Mouse (Mus musculus) forebrain, embryonic 10.5 days (tissue): ENCODE results near the gene Dmap1. TPM values are rescaled to one million over a fixed set of nuclear protein-coding genes. Genes with fewer than 3 reads are reported as not detected.

Source experiments
- DNase-seq: peaks from one replicate; pipeline ENCODE4 v3.0.0-alpha.2; 2017; ENCODE audit warnings: low spot score; ENCODE audit errors: extremely low spot score
- H3K27ac ChIP-seq: fragments of 300-500 bp; sonication (generic); 2 replicates; pipeline ENCODE4 v1.5.1; 2016; ENCODE audit warnings: mild to moderate bottlenecking
- H3K27me3 ChIP-seq: fragments of 300-500 bp; sonication (generic); 2 replicates; pipeline ENCODE4 v1.6.1; 2016; ENCODE audit warnings: mild to moderate bottlenecking; ENCODE audit not compliant: poor library complexity, severe bottlenecking
- H3K36me3 ChIP-seq: fragments of 300-500 bp; sonication (generic); replicated peaks from 2 replicates; pipeline ENCODE4 v1.6.1; 2016; ENCODE audit warnings: mild to moderate bottlenecking, moderate library complexity
- H3K4me1 ChIP-seq: fragments of 300-500 bp; sonication (generic); 2 replicates; pipeline ENCODE4 v1.6.1; 2016
- H3K4me3 ChIP-seq: fragments of 300-500 bp; sonication (generic); 2 replicates; pipeline ENCODE4 v1.5.1; 2016; ENCODE audit warnings: mild to moderate bottlenecking, moderate library complexity
- H3K9me3 ChIP-seq: fragments of 300-500 bp; sonication (generic); 2 replicates; pipeline ENCODE4 v1.6.1; 2016; ENCODE audit warnings: mild to moderate bottlenecking, moderate library complexity
- WGBS: fragments of 180-500 bp; shearing (Covaris S2); methylation state at CpG from one replicate; pipeline ENCODE4 v1.1.7; 2016; 5-methylcytosine and 5-hydroxymethylcytosine counted together
- polyA plus RNA-seq: library from polyadenylated mRNA; unstranded; fragments of >200 nt; fragmentation: Nextera tagmentation; extraction: Ambion mirVana; gene quantifications from 2 replicates; pipeline ENCODE4 v1.2.1, GENCODE M21; 2016

Gene Dmap1
- 72.3 and 76.1 TPM in 2 replicates for polyA plus RNA-seq

- Histone ChIP-seq H3K4me3 (peak within 1 kb of the TSS; percentile 71), H3K27ac (peak within 1 kb of the TSS; percentile 91), H3K36me3 (peaks cover 40% of the 10 kb centered on the region), H3K27me3 (no peaks in the 10 kb centered on the region), H3K9me3 (no peaks in the 10 kb centered on the region), H3K4me1 (peaks cover 24% of the 10 kb centered on the region)
- DNase-seq = peak; percentile 89
- WGBS = under 1% methylated on average over 33 of the region's 33 CpGs
Measured at GRCm38 (mm10) chr4:117681931-117682461, at the start of gene Dmap1. Gene Dmap1, minus strand, starts transcription at chr4:117682273.

- Histone ChIP-seq H3K36me3 (no peaks in the 10 kb centered on the region), H3K9me3 (no peaks in the 10 kb centered on the region), H3K4me3 (no peak within 1 kb of the TSS), H3K27me3 (no peaks in the 10 kb centered on the region), H3K4me1 (no peaks in the 10 kb centered on the region), H3K27ac (no peak within 1 kb of the TSS)
- 85% methylated on average over 1 of the region's 1 CpGs for WGBS
- DNase-seq = no peak
Measured at GRCm38 (mm10) chr4:117724112-117724511, 42.0 kb upstream of the Dmap1 start, which contains the start of gene Gm12845. Gene Gm12845, plus strand, starts transcription at chr4:117724412.

GRCm38 (mm10) chr4:117713303-117714098 is 31.4 kb upstream of the Dmap1 start:
- no peaks in the 10 kb centered on the region for H3K4me1 ChIP-seq
- no peaks in the 10 kb centered on the region for H3K9me3 ChIP-seq
- H3K27ac ChIP-seq = no peak overlapping the region
- no peak for DNase-seq
- H3K27me3 ChIP-seq = no peaks in the 10 kb centered on the region
- WGBS = 84% methylated on average over 6 of the region's 6 CpGs
- no peak overlapping the region for H3K4me3 ChIP-seq
- H3K36me3 ChIP-seq = no peaks in the 10 kb centered on the region

GRCm38 (mm10) chr4:117712314-117712713 is 30.2 kb upstream of the Dmap1 start:
- DNase-seq = no peak
- no peak overlapping the region for H3K4me3 ChIP-seq
- H3K27me3 ChIP-seq = no peaks in the 10 kb centered on the region
- H3K9me3 ChIP-seq = no peaks in the 10 kb centered on the region
- H3K4me1 ChIP-seq = no peaks in the 10 kb centered on the region
- H3K27ac ChIP-seq = no peak overlapping the region
- H3K36me3 ChIP-seq = no peaks in the 10 kb centered on the region
- WGBS = 87% methylated on average over 3 of the region's 3 CpGs

GRCm38 (mm10) chr4:117708780-117709550 is 26.9 kb upstream of the Dmap1 start:
- Histone ChIP-seq H3K4me1 (no peaks in the 10 kb centered on the region), H3K4me3 (no peak overlapping the region), H3K27me3 (no peaks in the 10 kb centered on the region), H3K9me3 (no peaks in the 10 kb centered on the region), H3K36me3 (no peaks in the 10 kb centered on the region), H3K27ac (no peak overlapping the region)
- no peak for DNase-seq
- WGBS = 76% methylated on average over 3 of the region's 3 CpGs

- 8% methylated on average over 7 of the region's 7 CpGs for WGBS
- H3K4me1 ChIP-seq = no peaks in the 10 kb centered on the region
- no peak overlapping the region for H3K4me3 ChIP-seq
Measured at GRCm38 (mm10) chr4:117705361-117705760, 23.3 kb upstream of the Dmap1 start.

GRCm38 (mm10) chr4:117686354-117686753 is 4.3 kb upstream of the Dmap1 start:
- WGBS = 89% methylated on average over 4 of the region's 4 CpGs
- no peak overlapping the region for H3K4me3 ChIP-seq
- H3K27ac ChIP-seq = no peak overlapping the region
- peaks cover 16% of the 10 kb centered on the region for H3K4me1 ChIP-seq
- H3K9me3 ChIP-seq = no peaks in the 10 kb centered on the region
- no peaks in the 10 kb centered on the region for H3K27me3 ChIP-seq
- no peak for DNase-seq
- H3K36me3 ChIP-seq = no peaks in the 10 kb centered on the region

More at GRCm38 (mm10) chr4:117705361-117705760, 23.3 kb upstream of the Dmap1 start:
- Histone ChIP-seq H3K9me3 (no peaks in the 10 kb centered on the region), H3K27me3 (no peaks in the 10 kb centered on the region), H3K36me3 (no peaks in the 10 kb centered on the region), H3K27ac (no peak overlapping the region)
- DNase-seq = peak; percentile 29

GRCm38 (mm10) chr4:117683048-117683768 is 1.1 kb upstream of the Dmap1 start:
- DNase-seq = no peak
- WGBS = 83% methylated on average over 6 of the region's 6 CpGs
- Histone ChIP-seq H3K4me3 (peak overlapping the region; percentile 71), H3K36me3 (peaks cover 28% of the 10 kb centered on the region), H3K27me3 (no peaks in the 10 kb centered on the region), H3K4me1 (peaks cover 24% of the 10 kb centered on the region), H3K9me3 (no peaks in the 10 kb centered on the region), H3K27ac (no peak overlapping the region)

- Histone ChIP-seq H3K27me3 (no peaks in the 10 kb centered on the region), H3K4me3 (peak overlapping the region; percentile 71), H3K36me3 (peaks cover 35% of the 10 kb centered on the region), H3K4me1 (peaks cover 24% of the 10 kb centered on the region), H3K27ac (peak overlapping the region; percentile 91), H3K9me3 (no peaks in the 10 kb centered on the region)
- DNase-seq = no peak
Measured at GRCm38 (mm10) chr4:117682463-117682862, 390 bp upstream of the Dmap1 start.

- no peak for DNase-seq
- H3K27me3 ChIP-seq = no peaks in the 10 kb centered on the region
- no peaks in the 10 kb centered on the region for H3K9me3 ChIP-seq
- H3K4me3 ChIP-seq = peak overlapping the region; percentile 71
- H3K36me3 ChIP-seq = peaks cover 50% of the 10 kb centered on the region
- H3K4me1 ChIP-seq = peaks cover 24% of the 10 kb centered on the region
- H3K27ac ChIP-seq = no peak overlapping the region
- WGBS = 84% methylated on average over 6 of the region's 6 CpGs
Measured at GRCm38 (mm10) chr4:117680963-117681362, 1.1 kb downstream of the Dmap1 start.

GRCm38 (mm10) chr4:117676903-117677302 is 5.2 kb downstream of the Dmap1 start:
- Histone ChIP-seq H3K9me3 (no peaks in the 10 kb centered on the region), H3K36me3 (peaks cover 91% of the 10 kb centered on the region), H3K4me1 (peaks cover 16% of the 10 kb centered on the region), H3K4me3 (no peak overlapping the region), H3K27me3 (no peaks in the 10 kb centered on the region), H3K27ac (no peak overlapping the region)
- DNase-seq = peak; percentile 74
- WGBS = 25% methylated on average over 3 of the region's 3 CpGs

- peaks cover 16% of the 10 kb centered on the region for H3K4me1 ChIP-seq
- H3K9me3 ChIP-seq = no peaks in the 10 kb centered on the region
- H3K27me3 ChIP-seq = no peaks in the 10 kb centered on the region
- no peak overlapping the region for H3K4me3 ChIP-seq
- H3K36me3 ChIP-seq = peaks cover 70% of the 10 kb centered on the region
- WGBS = 77% methylated on average over 3 of the region's 3 CpGs
- no peak overlapping the region for H3K27ac ChIP-seq
- no peak for DNase-seq
Measured at GRCm38 (mm10) chr4:117673901-117674300, 8.2 kb downstream of the Dmap1 start.
